Comparison of ENCODE assay signal across 27 mouse cellular contexts in genomic region chr17:8296313-8296844, GRCm38 (mm10). TPM values are rescaled to one million over a fixed set of nuclear protein-coding genes. Genes with fewer than 3 reads are reported as not detected.
DNase-seq lines count a peak whose midpoint lies in the region; ATAC-seq lines count a peak whose summit lies in the region.
"Had no signal": no experiment of that assay in that cellular context is flagged by ENCODE, and none has a peak within 500 bp of the region (broad histone marks: within the 10 kb centered on the region; RNA-seq: fewer than 3 reads in every experiment).

No protein-coding gene starts in this region.

- H3K9me3 ChIP-seq in midbrain, embryonic 11.5 days (ENCODE audit: control insufficient read depth, low read length): no peaks in the 10 kb centered on the region
- no peaks in the 10 kb centered on the region for H3K9me3 ChIP-seq in midbrain, embryonic 13.5 days
- H3K9me3 ChIP-seq: embryonic facial prominence, embryonic 13.5 days; embryonic facial prominence, embryonic 15.5 days; forebrain, embryonic 10.5 days; forebrain, embryonic 12.5 days; G1E had no signal

- no peak overlapping the region for H3K9ac ChIP-seq in midbrain, embryonic 11.5 days (ENCODE audit: low read length)
- H3K9ac ChIP-seq in midbrain, embryonic 13.5 days (replicated peaks): no peak overlapping the region
- H3K9ac ChIP-seq: embryonic facial prominence, embryonic 13.5 days; embryonic facial prominence, embryonic 15.5 days; forebrain, embryonic 12.5 days had no signal

- H3K4me2 ChIP-seq in midbrain, embryonic 11.5 days: no peak overlapping the region
- H3K4me2 ChIP-seq in midbrain, embryonic 13.5 days (replicated peaks): no peak overlapping the region
- H3K4me2 ChIP-seq: embryonic facial prominence, embryonic 13.5 days; embryonic facial prominence, embryonic 15.5 days; forebrain, embryonic 12.5 days had no signal

- WGBS in midbrain, embryonic 11.5 days: 85% methylated on average over 9 of the region's 9 CpGs
- WGBS in midbrain, embryonic 13.5 days: 90% methylated on average over 9 of the region's 9 CpGs

- no peak for ATAC-seq in midbrain, embryonic 11.5 days (ENCODE audit: low FRiP score)
- no peak for ATAC-seq in midbrain, embryonic 13.5 days
- ATAC-seq: activated CD4-positive, CD25-positive, alpha-beta regulatory T cell, adult 4 months; forebrain, embryonic 14.5 days; forebrain, embryonic 16.5 days; Patski had no signal

- no peaks in the 10 kb centered on the region for H3K27me3 ChIP-seq in midbrain, embryonic 11.5 days (ENCODE audit: control insufficient read depth, insufficient read depth, low read length)
- no peaks in the 10 kb centered on the region for H3K27me3 ChIP-seq in midbrain, embryonic 13.5 days
- H3K27me3 ChIP-seq: embryonic facial prominence, embryonic 13.5 days; embryonic facial prominence, embryonic 15.5 days; forebrain, embryonic 12.5 days; Patski had no signal

- no peaks in the 10 kb centered on the region for H3K4me1 ChIP-seq in midbrain, embryonic 11.5 days (ENCODE audit: control insufficient read depth, insufficient read depth, low read length)
- no peaks in the 10 kb centered on the region for H3K4me1 ChIP-seq in midbrain, embryonic 13.5 days (replicated peaks)
- peaks cover 8% of the 10 kb centered on the region for H3K4me1 ChIP-seq in brown adipose tissue, adult 24 weeks (ENCODE audit: control insufficient read depth, insufficient read depth, insufficient read length, low read length)
- H3K4me1 ChIP-seq: embryonic facial prominence, embryonic 13.5 days; embryonic facial prominence, embryonic 15.5 days; forebrain, embryonic 10.5 days; forebrain, embryonic 12.5 days had no signal

- H3K4me3 ChIP-seq in midbrain, embryonic 11.5 days (ENCODE audit: low read depth, low read length): no peak overlapping the region
- no peak overlapping the region for H3K4me3 ChIP-seq in midbrain, embryonic 13.5 days (replicated peaks)
- no peak overlapping the region for H3K4me3 ChIP-seq in brown adipose tissue, adult 24 weeks (ENCODE audit: insufficient read depth, low read depth, low read length)
- H3K4me3 ChIP-seq: embryonic facial prominence, embryonic 13.5 days; embryonic facial prominence, embryonic 15.5 days; erythroblast, embryonic 14.5 days; forebrain, embryonic 10.5 days; forebrain, embryonic 12.5 days had no signal

- peak; percentile 12 for DNase-seq in midbrain, embryonic 11.5 days (ENCODE audit: low spot score, missing footprints)
- DNase-seq in left cerebral cortex, adult 18-20 months (ENCODE audit: low spot score in 2 of 2): no peak
- no peak for DNase-seq in spleen, adult 18-20 months
- DNase-seq: adrenal gland, adult 8-10 months; adrenal gland, postnatal 14 days; adrenal gland, postnatal 36 days; cerebellum, adult 11 months; cerebellum, adult 18-20 months; cerebellum, adult 8-10 months; cerebellum, adult 9-11 months; cerebellum, postnatal 14 days; cerebellum, postnatal 36 days; embryo, embryonic 11 days had no signal

- H3K36me3 ChIP-seq in midbrain, embryonic 11.5 days (ENCODE audit: control insufficient read depth, insufficient read depth, low read length): no peaks in the 10 kb centered on the region
- peaks cover 21% of the 10 kb centered on the region for H3K36me3 ChIP-seq in midbrain, embryonic 13.5 days
- H3K36me3 ChIP-seq: embryonic facial prominence, embryonic 15.5 days; forebrain, embryonic 10.5 days had no signal

- H3K27ac ChIP-seq in midbrain, embryonic 11.5 days (ENCODE audit: low read depth, low read length): no peak overlapping the region
- no peak overlapping the region for H3K27ac ChIP-seq in midbrain, embryonic 13.5 days
- 0 out of 2 replicates have a peak overlapping the region, but pooled peaks have one; percentile 36 for H3K27ac ChIP-seq in brown adipose tissue, adult 24 weeks (replicated peaks; ENCODE audit: low read depth, low read length)
- H3K27ac ChIP-seq: embryonic facial prominence, embryonic 13.5 days; embryonic facial prominence, embryonic 15.5 days; forebrain, embryonic 10.5 days; forebrain, embryonic 12.5 days had no signal

RNA-seq across cellular contexts. Expression of gene Mpc1, which starts 13.7 kb away (rescaled TPM):
- 100 and 102 TPM in 2 replicates for polyA plus RNA-seq in midbrain, embryonic 11.5 days (2014; fragmentation: Nextera tagmentation; extraction: Ambion mirVana)
- polyA plus RNA-seq in midbrain, embryonic 13.5 days (2015; fragmentation: Nextera tagmentation; extraction: Ambion mirVana): 192 and 196 TPM in 2 replicates
- 3,579 and 4,573 TPM in 2 replicates for polyA plus RNA-seq in brown adipose tissue, adult 24 weeks (2012; ENCODE audit: insufficient read depth, insufficient read length, missing spikeins)
- 100 to 1,000 TPM; 161 to 169 TPM for total RNA-seq in left cerebral cortex, adult 18-20 months (2021)

RNA-seq across cellular contexts. Expression of gene Sft2d1, which starts 14.5 kb away (rescaled TPM):
- 67.8 and 68.2 TPM in 2 replicates for polyA plus RNA-seq in midbrain, embryonic 11.5 days (2014; fragmentation: Nextera tagmentation; extraction: Ambion mirVana)
- 153 and 155 TPM in 2 replicates for polyA plus RNA-seq in midbrain, embryonic 13.5 days (2015; fragmentation: Nextera tagmentation; extraction: Ambion mirVana)
- 34.2 and 34.6 TPM in 2 replicates for polyA plus RNA-seq in brown adipose tissue, adult 24 weeks (2012; ENCODE audit: insufficient read depth, insufficient read length, missing spikeins)
- total RNA-seq in left cerebral cortex, adult 18-20 months (2021): 10 to 100 TPM; 62.1 to 63.8 TPM

RNA-seq across cellular contexts. Expression of gene Prr18, which starts 40.9 kb away (rescaled TPM):
- polyA plus RNA-seq in midbrain, embryonic 11.5 days (2014; fragmentation: Nextera tagmentation; extraction: Ambion mirVana): 0.90 and 1.3 TPM in 2 replicates
- 7.9 and 9.1 TPM in 2 replicates for polyA plus RNA-seq in midbrain, embryonic 13.5 days (2015; fragmentation: Nextera tagmentation; extraction: Ambion mirVana)
- polyA plus RNA-seq in brown adipose tissue, adult 24 weeks (2012; ENCODE audit: insufficient read depth, insufficient read length, missing spikeins): not detected in 2 replicates
- total RNA-seq in left cerebral cortex, adult 18-20 months (2021): 10 to 100 TPM; 14.0 to 17.9 TPM

RNA-seq across cellular contexts. Expression of gene T2, which starts 59.4 kb away (rescaled TPM):
- 0.18 and 0.30 TPM in 2 replicates for polyA plus RNA-seq in midbrain, embryonic 11.5 days (2014; fragmentation: Nextera tagmentation; extraction: Ambion mirVana)
- polyA plus RNA-seq in midbrain, embryonic 13.5 days (2015; fragmentation: Nextera tagmentation; extraction: Ambion mirVana): 0.46 and 0.66 TPM in 2 replicates
- polyA plus RNA-seq in brown adipose tissue, adult 24 weeks (2012; ENCODE audit: insufficient read depth, insufficient read length, missing spikeins): not detected in 2 replicates
- 1 to 10 TPM in 1 of 2 experiments, under 1 TPM in 1; 0.84 to 1.3 TPM for total RNA-seq in left cerebral cortex, adult 18-20 months (2021)
- total RNA-seq: adrenal gland, adult 18-20 months; adrenal gland, adult 8-10 months; adrenal gland, postnatal 14 days; adrenal gland, postnatal 36 days; common myeloid progenitor, adult 5-6 weeks; G1E had no signal
- polyA plus RNA-seq: erythroblast, embryonic 14.5 days; G1E had no signal

Comparison
In these comparisons a context has a peak if more than half of its experiments do, and no peak if none do; other contexts are left out.
1. RNA of gene Mpc1, which starts 13.7 kb away (polyA plus RNA-seq): 3,579 to 4,573 TPM in brown adipose tissue, adult 24 weeks; 192 to 196 TPM in midbrain, embryonic 13.5 days and 100 to 102 TPM in midbrain, embryonic 11.5 days; every median in the first group is over 10 times any median in the second.